Mouse (Mus musculus): ENCODE data around the gene Ctnna3.

DNA sequence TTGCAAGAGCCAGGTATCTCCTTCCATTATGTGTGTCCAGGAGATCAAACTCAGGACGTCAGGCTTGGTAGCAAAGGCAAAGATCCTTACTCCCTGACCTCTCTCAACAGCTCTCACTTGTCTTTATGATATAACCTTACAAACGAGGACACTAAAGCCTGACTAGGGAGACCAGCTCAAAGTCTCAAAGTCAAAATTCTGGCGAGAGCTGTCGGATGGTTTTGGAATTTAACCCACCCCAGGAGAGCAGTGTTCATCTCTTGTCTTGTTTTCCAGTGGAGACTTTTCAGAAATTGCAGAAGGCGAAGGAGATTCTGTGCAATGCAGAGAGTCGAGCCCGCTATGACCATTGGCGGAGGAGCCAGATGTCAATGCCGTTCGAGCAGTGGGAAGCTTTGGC, 32.9 kb upstream of the Ctnna3 start:
- no peak for TF ChIP-seq POLR2A (IDR thresholded peaks at IDR 0.05; ENCODE audit: borderline replicate concordance, extremely low read depth, insufficient read depth, insufficient read length, poor library complexity, severe bottlenecking)
- no peak for TF ChIP-seq CTCF (IDR thresholded peaks at IDR 0.05; ENCODE audit: borderline replicate concordance, extremely low read depth, insufficient read depth, insufficient read length)

All from brain, embryonic 14.5 days (tissue).